Mouse (Mus musculus) hindbrain, embryonic 15.5 days (tissue): ENCODE measurements at regions not wholly inside any gene's neighbourhood (a gene's known extent, or its start where the extent isn't known, plus 50 kb on each side); places are given as distances from the start of the nearest gene placed in this dataset.

Source experiments
- ATAC-seq: fragments of 200-750 bp; cut with Nextera tagmentation; 2 replicates; pipeline ENCODE4 v1.8.0; 2017; ENCODE audit warnings: low read depth, moderate number of reproducible peaks, moderate TSS enrichment; ENCODE audit not compliant: low FRiP score
- H3K27ac ChIP-seq: fragments of 300-500 bp; sonication (generic); replicated peaks from 2 replicates; pipeline ENCODE4 v1.5.1; 2015; ENCODE audit warnings: mild to moderate bottlenecking, inconsistent platforms
- H3K27me3 ChIP-seq: fragments of 300-500 bp; sonication (generic); 2 replicates; pipeline ENCODE4 v1.6.1; 2015; ENCODE audit warnings: control low read depth, inconsistent platforms
- H3K36me3 ChIP-seq: fragments of 300-500 bp; sonication (generic); 2 replicates; pipeline ENCODE4 v1.6.1; 2015; ENCODE audit warnings: control low read depth, inconsistent platforms
- H3K4me1 ChIP-seq: fragments of 300-500 bp; sonication (generic); replicated peaks from 2 replicates; pipeline ENCODE4 v1.6.1; 2015; ENCODE audit warnings: control low read depth, inconsistent platforms
- H3K4me2 ChIP-seq: fragments of 300-500 bp; sonication (generic); 2 replicates; pipeline ENCODE4 v1.6.1; 2015; ENCODE audit warnings: moderate library complexity, mild to moderate bottlenecking, inconsistent platforms
- H3K4me3 ChIP-seq: fragments of 300-500 bp; sonication (generic); 2 replicates; pipeline ENCODE4 v1.5.1; 2015; ENCODE audit warnings: mild to moderate bottlenecking, inconsistent platforms
- H3K9ac ChIP-seq: fragments of 300-500 bp; sonication (generic); 2 replicates; pipeline ENCODE4 v1.6.1; 2015; ENCODE audit warnings: inconsistent platforms
- H3K9me3 ChIP-seq: fragments of 300-500 bp; sonication (generic); 2 replicates; pipeline ENCODE4 v1.6.1; 2016; ENCODE audit warnings: control low read depth, inconsistent platforms
- WGBS: fragments of 180-500 bp; shearing (Covaris S2); methylation state at CpG from one replicate; pipeline ENCODE4 v1.1.7; 2015; 5-methylcytosine and 5-hydroxymethylcytosine counted together

- no peak overlapping the region for H3K9ac ChIP-seq
Measured at GRCm38 (mm10) chr13:83867831-83868473, 354.1 kb upstream of the Tmem161b start.

DNA sequence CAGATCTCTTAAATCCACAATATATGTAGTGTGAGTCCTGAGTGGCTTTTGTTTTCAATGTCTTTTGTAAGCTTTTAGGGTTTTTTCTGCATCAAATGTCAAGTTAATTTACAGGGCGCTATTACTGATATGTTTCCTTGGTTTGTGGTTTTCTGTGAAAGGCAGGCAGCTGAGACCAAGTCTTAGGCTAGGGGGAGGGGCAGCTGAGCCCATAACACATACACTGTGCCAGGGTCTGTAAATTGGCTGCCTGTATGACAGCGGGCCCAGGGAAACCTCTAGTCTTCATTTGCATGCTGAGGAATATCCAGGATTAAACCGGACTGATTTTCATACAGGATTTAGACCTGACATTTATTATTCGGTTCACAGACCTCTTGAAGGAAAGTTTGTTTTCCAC lies 353.2 kb upstream of the Tmem161b start:
- peaks cover 26% of the 10 kb centered on the region for H3K4me1 ChIP-seq
- H3K4me3 ChIP-seq, result no peak overlapping the region
- peak overlapping the region; percentile 27 for H3K4me2 ChIP-seq
- WGBS, result 14% methylated on average over 4 of the region's 4 CpGs
- H3K27ac ChIP-seq, result peak overlapping the region; percentile 83
- no peaks in the 10 kb centered on the region for H3K9me3 ChIP-seq
- no peaks in the 10 kb centered on the region for H3K27me3 ChIP-seq
- H3K36me3 ChIP-seq, result no peaks in the 10 kb centered on the region
- H3K9ac ChIP-seq, result no peak overlapping the region
- peak; percentile 91 for ATAC-seq

More at GRCm38 (mm10) chr13:83867831-83868473, 354.1 kb upstream of the Tmem161b start:
- H3K4me1 ChIP-seq, result peaks cover 18% of the 10 kb centered on the region
- peak overlapping the region; percentile 84 for H3K27ac ChIP-seq
- H3K9me3 ChIP-seq, result no peaks in the 10 kb centered on the region
- H3K27me3 ChIP-seq, result no peaks in the 10 kb centered on the region
- no peaks in the 10 kb centered on the region for H3K36me3 ChIP-seq
- 0 out of 2 replicates have a peak overlapping the region, but pooled peaks have one; percentile 14 for H3K4me2 ChIP-seq
- no peak overlapping the region for H3K4me3 ChIP-seq
- WGBS, result 37% methylated on average over 4 of the region's 4 CpGs
- ATAC-seq, result peak; percentile 44; the same call in 1 of the 2 replicates

DNA sequence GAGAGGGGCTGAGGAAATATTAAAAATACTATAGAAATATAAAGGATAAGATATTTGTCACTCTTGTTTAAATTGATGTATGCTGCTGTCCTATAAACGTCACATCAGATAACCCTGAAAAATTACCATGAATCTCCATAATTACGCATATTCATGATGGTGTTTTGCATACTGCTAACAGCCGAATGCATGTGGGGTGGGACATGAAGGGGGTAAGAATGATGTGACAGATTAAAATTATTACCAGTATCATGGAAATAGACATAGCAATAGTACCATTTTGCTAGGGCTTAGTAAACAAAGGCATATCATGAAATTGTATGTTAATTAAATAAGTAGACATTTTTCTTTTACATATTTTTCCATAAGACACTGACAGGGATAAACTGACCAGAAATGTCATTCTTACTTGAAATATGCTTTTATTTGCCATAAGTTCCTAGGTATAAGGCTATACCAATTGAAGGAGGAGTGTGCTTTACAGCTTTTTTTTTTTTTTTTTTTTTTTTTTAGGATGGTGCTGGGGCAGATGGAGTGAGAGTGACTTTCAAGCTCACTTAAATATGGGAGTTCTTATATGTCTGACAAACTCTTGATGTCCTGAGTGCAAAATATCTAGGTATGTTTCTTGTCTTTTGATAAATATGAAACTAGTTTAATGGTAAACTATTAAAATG lies 349.8 kb upstream of the Tmem161b start:
- 22% methylated on average over 3 of the region's 3 CpGs for WGBS
- Histone ChIP-seq H3K4me1 (peaks cover 18% of the 10 kb centered on the region), H3K4me2 (no peak overlapping the region), H3K36me3 (no peaks in the 10 kb centered on the region), H3K9ac (no peak overlapping the region), H3K4me3 (no peak overlapping the region), H3K27me3 (no peaks in the 10 kb centered on the region), H3K27ac (peak overlapping the region; percentile 72; the same call in 1 of the 2 replicates), H3K9me3 (no peaks in the 10 kb centered on the region)
- no peak for ATAC-seq

- Histone ChIP-seq H3K4me1 (peaks cover 15% of the 10 kb centered on the region), H3K36me3 (no peaks in the 10 kb centered on the region), H3K4me2 (0 out of 2 replicates have a peak overlapping the region, but pooled peaks have one; percentile 6), H3K9me3 (no peaks in the 10 kb centered on the region), H3K27me3 (no peaks in the 10 kb centered on the region), H3K27ac (peak overlapping the region; percentile 72), H3K9ac (no peak overlapping the region), H3K4me3 (no peak overlapping the region)
- 5% methylated on average over 5 of the region's 5 CpGs for WGBS
- ATAC-seq, result peak; percentile 82
Measured at GRCm38 (mm10) chr13:83872887-83873286, 349.2 kb upstream of the Tmem161b start.

DNA sequence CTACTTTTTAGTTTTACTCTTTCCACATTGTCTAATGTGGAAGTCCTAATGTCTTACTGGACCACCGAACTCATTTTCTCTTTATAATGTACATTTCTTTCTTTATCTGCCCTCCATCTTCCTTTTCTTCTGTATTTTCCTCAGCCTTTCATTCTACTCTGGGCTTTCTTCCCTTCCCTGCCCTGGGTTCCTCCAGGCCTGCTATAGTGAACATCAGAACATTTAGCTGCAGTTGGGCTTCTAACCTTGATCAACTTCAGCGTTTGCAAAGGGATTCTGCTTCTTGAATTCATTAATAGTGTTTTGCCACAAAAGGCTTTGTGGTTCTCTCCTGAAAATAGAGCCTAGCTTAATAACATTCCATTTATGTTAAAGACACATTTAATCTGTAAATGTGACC lies 342.5 kb upstream of the Tmem161b start:
- H3K9me3 ChIP-seq, result no peaks in the 10 kb centered on the region
- no peaks in the 10 kb centered on the region for H3K27me3 ChIP-seq
- peak overlapping the region; percentile 77 for H3K27ac ChIP-seq
- H3K9ac ChIP-seq, result no peak overlapping the region
- no peaks in the 10 kb centered on the region for H3K4me1 ChIP-seq
- no peak overlapping the region for H3K4me3 ChIP-seq
- H3K36me3 ChIP-seq, result no peaks in the 10 kb centered on the region
- ATAC-seq, result no peak
- 47% methylated on average over 2 of the region's 2 CpGs for WGBS
- H3K4me2 ChIP-seq, result no peak overlapping the region

GRCm38 (mm10) chr13:83880305-83880704 lies 341.8 kb upstream of the Tmem161b start:
- ATAC-seq, result peak; percentile 68
- Histone ChIP-seq H3K36me3 (no peaks in the 10 kb centered on the region), H3K27ac (peak overlapping the region; percentile 12), H3K4me1 (no peaks in the 10 kb centered on the region), H3K9ac (no peak overlapping the region), H3K4me3 (no peak overlapping the region), H3K4me2 (no peak overlapping the region), H3K27me3 (no peaks in the 10 kb centered on the region), H3K9me3 (no peaks in the 10 kb centered on the region)
- WGBS, result 30% methylated on average over 2 of the region's 2 CpGs

- H3K36me3 ChIP-seq, result no peaks in the 10 kb centered on the region
- H3K4me2 ChIP-seq, result no peak overlapping the region
- H3K4me3 ChIP-seq, result no peak overlapping the region
- no peak for ATAC-seq
- no peaks in the 10 kb centered on the region for H3K27me3 ChIP-seq
- H3K9me3 ChIP-seq, result no peaks in the 10 kb centered on the region
- no peak overlapping the region for H3K9ac ChIP-seq
- H3K27ac ChIP-seq, result peak overlapping the region; percentile 12
- no peaks in the 10 kb centered on the region for H3K4me1 ChIP-seq
- 27% methylated on average over 2 of the region's 2 CpGs for WGBS
Measured at GRCm38 (mm10) chr13:83880772-83881171, 341.3 kb upstream of the Tmem161b start.

DNA sequence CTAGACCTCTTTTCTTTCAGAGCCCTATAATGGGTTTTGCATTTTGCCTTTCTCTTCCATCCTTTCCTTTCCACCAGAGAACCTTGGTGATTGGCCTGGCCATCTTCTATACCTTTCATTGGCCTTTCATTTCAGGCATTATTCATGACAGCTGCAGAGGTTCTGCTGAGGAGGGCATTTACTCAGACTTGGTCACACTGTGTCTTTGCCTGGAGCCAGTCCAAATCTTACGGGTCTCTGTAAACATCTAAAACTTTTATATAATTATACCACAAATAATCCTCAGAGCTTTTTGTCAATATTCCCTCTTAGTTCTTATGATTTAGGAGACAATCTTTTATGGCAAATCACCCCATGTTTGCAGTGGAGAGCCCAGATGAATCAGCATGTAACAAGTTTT lies 339.3 kb upstream of the Tmem161b start:
- Histone ChIP-seq H3K4me2 (no peak overlapping the region), H3K27me3 (no peaks in the 10 kb centered on the region), H3K27ac (0 out of 2 replicates have a peak overlapping the region, but pooled peaks have one; percentile 30), H3K4me3 (no peak overlapping the region), H3K4me1 (no peaks in the 10 kb centered on the region), H3K9ac (no peak overlapping the region), H3K9me3 (no peaks in the 10 kb centered on the region), H3K36me3 (no peaks in the 10 kb centered on the region)
- WGBS, result 37% methylated on average over 1 of the region's 1 CpGs
- no peak for ATAC-seq

DNA sequence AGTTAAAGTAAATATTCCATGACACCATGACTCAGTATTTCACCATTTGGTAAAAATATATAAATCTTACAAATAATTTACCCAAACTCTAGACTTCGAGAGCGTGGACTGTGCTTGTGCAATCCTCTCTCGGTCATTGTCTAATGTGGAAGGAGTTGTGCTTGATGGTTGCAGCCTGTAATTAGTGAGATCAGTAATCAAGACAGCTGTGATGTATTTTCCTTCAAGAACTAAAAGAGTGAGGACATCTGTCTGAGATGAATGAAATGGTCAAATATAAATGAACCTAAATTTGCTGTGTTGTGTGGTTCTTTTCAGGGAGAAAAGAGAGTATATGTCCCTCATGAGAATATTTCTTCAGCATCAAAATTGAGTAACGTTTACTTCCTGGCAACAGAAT lies 338.3 kb upstream of the Tmem161b start:
- Histone ChIP-seq H3K27ac (0 out of 2 replicates have a peak overlapping the region, but pooled peaks have one; percentile 21), H3K36me3 (no peaks in the 10 kb centered on the region), H3K27me3 (no peaks in the 10 kb centered on the region), H3K9ac (no peak overlapping the region), H3K4me3 (no peak overlapping the region), H3K4me1 (no peaks in the 10 kb centered on the region), H3K9me3 (no peaks in the 10 kb centered on the region), H3K4me2 (no peak overlapping the region)
- no peak for ATAC-seq
- WGBS, result 62% methylated on average over 4 of the region's 4 CpGs

DNA sequence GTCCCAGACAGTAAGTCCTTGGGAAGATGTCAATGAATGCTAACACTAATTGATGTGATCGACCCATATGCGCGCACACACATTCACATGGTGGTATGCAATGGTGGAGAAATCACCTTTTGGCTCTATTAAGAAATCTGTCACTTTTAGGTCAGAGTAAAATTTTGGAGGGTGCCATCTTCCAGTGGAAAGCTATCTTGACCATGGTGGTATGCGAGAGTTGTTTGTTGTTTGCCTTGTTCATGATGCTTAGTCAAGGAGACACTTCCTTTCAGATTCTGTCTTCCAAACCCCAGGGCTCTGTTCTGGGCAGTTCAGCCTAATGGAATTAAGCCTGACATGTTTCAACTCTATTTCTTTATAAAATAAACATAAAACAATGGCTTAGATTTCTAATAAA lies 337.9 kb upstream of the Tmem161b start:
- WGBS, result 67% methylated on average over 4 of the region's 4 CpGs
- no peaks in the 10 kb centered on the region for H3K27me3 ChIP-seq
- no peaks in the 10 kb centered on the region for H3K9me3 ChIP-seq
- ATAC-seq, result no peak
- no peak overlapping the region for H3K4me2 ChIP-seq
- no peak overlapping the region for H3K9ac ChIP-seq
- no peak overlapping the region for H3K4me3 ChIP-seq
- 0 out of 2 replicates have a peak overlapping the region, but pooled peaks have one; percentile 21 for H3K27ac ChIP-seq
- no peaks in the 10 kb centered on the region for H3K36me3 ChIP-seq
- no peaks in the 10 kb centered on the region for H3K4me1 ChIP-seq

DNA sequence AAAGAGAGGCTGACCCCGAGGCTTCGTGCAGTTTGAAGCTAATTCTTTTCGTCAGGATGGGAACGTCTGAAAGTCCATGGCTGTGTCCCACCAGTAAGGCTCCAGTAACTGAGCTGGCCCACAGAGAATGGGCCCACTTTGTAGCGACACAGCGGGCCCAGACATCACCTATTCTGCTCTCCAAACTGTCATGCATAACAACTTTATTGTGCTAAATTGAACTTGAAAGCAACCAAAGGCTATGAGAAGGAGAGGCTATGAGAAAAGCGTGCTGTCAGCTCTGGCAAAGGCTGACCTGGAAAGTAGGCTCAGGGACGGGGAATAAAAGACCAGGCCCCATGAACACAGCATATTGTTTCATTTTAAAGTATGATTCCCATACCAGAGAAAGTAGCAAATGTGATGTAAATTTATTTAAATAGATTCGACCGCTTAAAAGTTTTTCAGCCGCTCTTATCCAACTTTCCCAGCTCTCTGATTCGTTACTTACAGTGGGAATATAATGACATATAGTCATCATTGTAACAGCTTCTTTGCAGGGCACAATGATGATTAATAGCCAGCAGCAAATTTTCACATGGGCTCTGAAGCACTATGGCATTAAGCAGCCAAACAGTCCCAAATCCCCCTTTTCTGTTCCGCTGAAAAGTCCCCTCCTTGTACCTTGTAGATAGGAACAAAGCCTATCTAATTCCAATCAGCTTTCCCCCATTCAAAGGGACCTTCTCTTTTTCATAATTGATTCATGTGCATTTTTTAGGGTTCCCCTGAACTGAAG lies 337.1 kb upstream of the Tmem161b start:
- no peak overlapping the region for H3K4me3 ChIP-seq
- no peaks in the 10 kb centered on the region for H3K27me3 ChIP-seq
- no peaks in the 10 kb centered on the region for H3K9me3 ChIP-seq
- peak; percentile 78 for ATAC-seq
- H3K27ac ChIP-seq, result peak overlapping the region; percentile 51
- no peak overlapping the region for H3K4me2 ChIP-seq
- WGBS, result 23% methylated on average over 13 of the region's 13 CpGs
- H3K9ac ChIP-seq, result no peak overlapping the region
- no peaks in the 10 kb centered on the region for H3K36me3 ChIP-seq
- H3K4me1 ChIP-seq, result no peaks in the 10 kb centered on the region

DNA sequence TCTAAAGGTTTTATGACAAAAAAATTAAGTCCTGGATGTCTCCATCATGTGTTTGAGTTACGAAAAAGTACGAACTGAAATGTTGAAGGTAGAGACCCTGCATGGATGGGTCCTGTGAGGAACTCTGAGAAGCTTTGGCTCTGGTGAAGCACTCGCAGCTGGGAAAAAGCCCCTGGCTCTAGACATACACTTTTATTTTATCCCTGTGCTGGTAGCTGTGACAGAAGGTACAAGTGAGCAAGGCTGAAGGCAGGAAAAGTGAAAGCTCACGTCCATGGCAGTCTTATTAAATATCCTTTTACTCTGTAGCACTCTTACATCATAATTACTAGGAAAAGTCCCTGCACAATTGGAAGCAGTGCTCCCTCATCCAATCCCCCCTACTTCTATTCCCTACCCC lies 336.4 kb upstream of the Tmem161b start:
- H3K9ac ChIP-seq, result no peak overlapping the region
- WGBS, result 60% methylated on average over 4 of the region's 4 CpGs
- H3K27me3 ChIP-seq, result no peaks in the 10 kb centered on the region
- no peak overlapping the region for H3K4me3 ChIP-seq
- ATAC-seq, result peak; percentile 53; the same call in 1 of the 2 replicates
- H3K4me1 ChIP-seq, result no peaks in the 10 kb centered on the region
- no peaks in the 10 kb centered on the region for H3K36me3 ChIP-seq
- no peaks in the 10 kb centered on the region for H3K9me3 ChIP-seq
- no peak overlapping the region for H3K4me2 ChIP-seq
- H3K27ac ChIP-seq, result peak overlapping the region; percentile 51
